In the genomic region with DNA sequence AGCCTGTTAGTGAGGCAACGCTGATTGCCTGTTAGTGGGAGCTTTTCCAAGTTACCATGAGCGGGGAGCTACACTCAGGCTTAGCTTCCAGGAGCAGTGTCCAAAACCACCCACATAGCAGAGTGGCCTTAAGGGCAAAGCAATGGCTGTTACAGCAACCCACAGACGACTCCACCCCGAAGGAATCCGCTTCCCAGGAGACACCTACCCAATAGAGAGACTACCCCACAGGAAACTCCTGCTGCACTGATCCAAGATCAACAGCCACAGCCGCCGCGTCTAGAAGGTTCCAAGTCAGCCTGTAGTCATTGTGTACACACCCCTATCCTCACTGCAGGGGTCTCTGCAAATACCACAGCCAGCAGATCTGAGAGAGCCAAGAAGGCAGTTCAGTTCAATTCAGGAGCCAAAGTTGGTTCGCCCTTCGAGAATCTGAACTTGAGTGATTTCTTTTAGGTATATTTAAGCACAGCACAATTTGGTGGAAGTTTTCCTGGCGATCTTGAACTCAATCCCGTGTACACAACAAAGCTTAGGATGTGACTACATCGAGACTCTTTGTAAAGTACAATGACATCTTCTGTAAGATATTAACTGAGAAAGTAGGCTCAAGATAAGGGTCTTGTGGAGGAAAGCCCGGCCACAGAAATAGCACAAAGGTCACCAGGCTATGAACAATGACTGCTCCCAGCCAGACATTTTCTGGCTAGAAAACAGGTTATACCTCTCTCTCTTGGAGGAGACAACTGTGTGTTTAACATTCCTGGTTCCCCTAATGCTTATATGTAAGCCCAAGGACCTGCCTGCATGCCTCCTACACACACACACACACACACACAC, we compare ENCODE assay signal across 11 mouse cellular contexts. TPM values are rescaled to one million over a fixed set of nuclear protein-coding genes. Genes with fewer than 3 reads are reported as not detected.
A peak's percentile ranks its signal among the peaks of the same experiment; 100 is the strongest.
DNase-seq lines count a peak whose midpoint lies in the region; ATAC-seq lines count a peak whose summit lies in the region.
"Had no signal": no experiment of that assay in that cellular context is flagged by ENCODE, and none has a peak within 500 bp of the region (broad histone marks: within the 10 kb centered on the region; RNA-seq: fewer than 3 reads in every experiment).

No protein-coding gene starts in this region.

- DNase-seq in forebrain, embryonic 14.5 days (ENCODE audit: low spot score): peak; percentile 18
- DNase-seq in 3T3-L1 (ENCODE audit: low read depth, low spot score): peak; percentile 72
- peak; percentile 51 to 77 for DNase-seq in heart, adult 18-20 months
- DNase-seq in intestine, embryonic 14.5 days (ENCODE audit: low spot score): no peak
- no peak for DNase-seq in embryo, embryonic 9.5 days (ENCODE audit: extremely low spot score)
- DNase-seq in gastrocnemius, postnatal 25 days: no peak
- DNase-seq in layer of hippocampus, adult 9-11 months: no peak
- DNase-seq: B cell, adult 2 months; cerebellum, adult 2 months had no signal

- WGBS in forebrain, embryonic 14.5 days: 75% methylated on average over 14 of the region's 14 CpGs
- 77% methylated on average over 14 of the region's 14 CpGs for WGBS in forebrain, embryonic 13.5 days
- 59% methylated on average over 14 of the region's 14 CpGs for WGBS in intestine, embryonic 14.5 days

- H3K36me3 ChIP-seq in forebrain, embryonic 14.5 days (ENCODE audit: control insufficient read depth, insufficient read depth, low read length): no peaks in the 10 kb centered on the region
- H3K36me3 ChIP-seq in forebrain, embryonic 13.5 days (ENCODE audit: poor library complexity, severe bottlenecking): no peaks in the 10 kb centered on the region
- no peaks in the 10 kb centered on the region for H3K36me3 ChIP-seq in intestine, embryonic 14.5 days (ENCODE audit: control insufficient read depth, insufficient read depth, low read length)

- H3K27ac ChIP-seq in forebrain, embryonic 14.5 days (ENCODE audit: low read depth, low read length): no peak overlapping the region
- no peak overlapping the region for H3K27ac ChIP-seq in forebrain, embryonic 13.5 days
- peak overlapping the region; percentile 67 for H3K27ac ChIP-seq in intestine, embryonic 14.5 days (ENCODE audit: low read depth)

- no peak for ATAC-seq in forebrain, embryonic 14.5 days
- no peak for ATAC-seq in forebrain, embryonic 13.5 days
- ATAC-seq in intestine, embryonic 14.5 days (replicated peaks; ENCODE audit: low FRiP score, low TSS enrichment, low read depth): no peak; the same call in none of the 2 replicates

- no peaks in the 10 kb centered on the region for H3K9me3 ChIP-seq in forebrain, embryonic 14.5 days (replicated peaks; ENCODE audit: control insufficient read depth, low read length)
- no peaks in the 10 kb centered on the region for H3K9me3 ChIP-seq in forebrain, embryonic 13.5 days (replicated peaks)
- H3K9me3 ChIP-seq in intestine, embryonic 14.5 days (ENCODE audit: control insufficient read depth, low read length): no peaks in the 10 kb centered on the region

- H3K9ac ChIP-seq in forebrain, embryonic 14.5 days (ENCODE audit: low read length): no peak overlapping the region
- no peak overlapping the region for H3K9ac ChIP-seq in forebrain, embryonic 13.5 days
- H3K9ac ChIP-seq in intestine, embryonic 14.5 days (ENCODE audit: low read length): no peak overlapping the region

- H3K4me1 ChIP-seq in forebrain, embryonic 14.5 days (ENCODE audit: control insufficient read depth, insufficient read depth, low read length): 0 out of 2 replicates have a peak, but pooled peaks cover 6% of the 10 kb centered on the region
- H3K4me1 ChIP-seq in forebrain, embryonic 13.5 days: peaks cover 8% of the 10 kb centered on the region
- peaks cover 19% of the 10 kb centered on the region for H3K4me1 ChIP-seq in intestine, embryonic 14.5 days (replicated peaks; ENCODE audit: control insufficient read depth, insufficient read depth, low read length)

- no peak overlapping the region for H3K4me3 ChIP-seq in forebrain, embryonic 14.5 days (ENCODE audit: low read depth, low read length)
- no peak overlapping the region for H3K4me3 ChIP-seq in forebrain, embryonic 13.5 days
- no peak overlapping the region for H3K4me3 ChIP-seq in intestine, embryonic 14.5 days (ENCODE audit: low read depth, low read length)

- H3K27me3 ChIP-seq in forebrain, embryonic 14.5 days (replicated peaks; ENCODE audit: control insufficient read depth, insufficient read depth, low read length): no peaks in the 10 kb centered on the region
- H3K27me3 ChIP-seq in forebrain, embryonic 13.5 days: peaks cover 5% of the 10 kb centered on the region
- no peaks in the 10 kb centered on the region for H3K27me3 ChIP-seq in intestine, embryonic 14.5 days (replicated peaks; ENCODE audit: control insufficient read depth, insufficient read depth, low read length)

- H3K4me2 ChIP-seq in forebrain, embryonic 14.5 days (ENCODE audit: low read length): no peak overlapping the region
- no peak overlapping the region for H3K4me2 ChIP-seq in forebrain, embryonic 13.5 days
- H3K4me2 ChIP-seq in intestine, embryonic 14.5 days (ENCODE audit: low read length): peak overlapping the region; percentile 5; the same call in 1 of the 2 replicates

RNA-seq across cellular contexts. Expression of a gene that starts 7.1 kb away (rescaled TPM):
- polyA plus RNA-seq in forebrain, embryonic 14.5 days (2014; fragmentation: Nextera tagmentation; extraction: Ambion mirVana): 0.20 and 0.37 TPM in 2 replicates
- polyA plus RNA-seq in forebrain, embryonic 13.5 days (2015; fragmentation: Nextera tagmentation; extraction: Ambion mirVana): 0.11 and 0.34 TPM in 2 replicates
- 1 to 10 TPM; 1.4 TPM for total RNA-seq in heart, adult 18-20 months (2021)
- 13.8 and 15.2 TPM in 2 replicates for polyA plus RNA-seq in intestine, embryonic 14.5 days (2014; fragmentation: Nextera tagmentation; extraction: Ambion mirVana)
- total RNA-seq in gastrocnemius, postnatal 25 days (2021): under 1 TPM in 1 of 2 experiments, not detected in 1; 0.83 TPM
- total RNA-seq: megakaryocyte-erythroid progenitor cell, adult 5-6 weeks had no signal

RNA-seq across cellular contexts. Expression of a gene that starts 43.4 kb away (rescaled TPM):
- 9.0 and 10.5 TPM in 2 replicates for polyA plus RNA-seq in forebrain, embryonic 14.5 days (2014; fragmentation: Nextera tagmentation; extraction: Ambion mirVana)
- 7.0 and 8.0 TPM in 2 replicates for polyA plus RNA-seq in forebrain, embryonic 13.5 days (2015; fragmentation: Nextera tagmentation; extraction: Ambion mirVana)
- total RNA-seq in heart, adult 18-20 months (2021): 1 to 10 TPM; 4.3 to 6.2 TPM
- polyA plus RNA-seq in intestine, embryonic 14.5 days (2014; fragmentation: Nextera tagmentation; extraction: Ambion mirVana): 40.8 and 43.7 TPM in 2 replicates
- total RNA-seq in gastrocnemius, postnatal 25 days (2021): 1 to 10 TPM; 3.9 to 4.1 TPM

Comparison
In these comparisons a context has a peak if more than half of its experiments do, and no peak if none do; other contexts are left out.
1. DNase-seq: peak in forebrain, embryonic 14.5 days (single experiment), 3T3-L1 (single experiment) and heart, adult 18-20 months (2 of 2); none in intestine, embryonic 14.5 days (single experiment), embryo, embryonic 9.5 days (single experiment), gastrocnemius, postnatal 25 days (single experiment) and layer of hippocampus, adult 9-11 months (single experiment).
2. RNA of a gene that starts 7.1 kb away (polyA plus RNA-seq): 13.8 to 15.2 TPM in intestine, embryonic 14.5 days; 0.20 to 0.37 TPM in forebrain, embryonic 14.5 days and 0.11 to 0.34 TPM in forebrain, embryonic 13.5 days; every median in the first group is over 10 times any median in the second.